Mouse (Mus musculus) olfactory bulb, adult 2 months (tissue): ENCODE data around the gene Pde8a. TPM values are rescaled to one million over a fixed set of nuclear protein-coding genes. Genes with fewer than 3 reads are reported as not detected.
A peak's percentile ranks its signal among the peaks of the same experiment; 100 is the strongest.

ENCODE experiments used
- H3K27ac ChIP-seq: fragments of 200-500 bp; 2 replicates; pipeline ENCODE4 v1.5.1; 2012; ENCODE audit warnings: low read depth, low read length; ENCODE audit not compliant: insufficient read depth
- H3K4me1 ChIP-seq: fragments of 200-500 bp; 2 replicates; pipeline ENCODE4 v1.6.1; 2012; ENCODE audit warnings: low read length; ENCODE audit not compliant: control insufficient read depth, insufficient read depth
- H3K4me3 ChIP-seq: fragments of 200-500 bp; 2 replicates; pipeline ENCODE4 v1.5.1; 2012; ENCODE audit warnings: mild to moderate bottlenecking, low read depth, low read length, moderate library complexity; ENCODE audit not compliant: insufficient read depth
- CTCF ChIP-seq: fragments of 200-500 bp; IDR thresholded peaks from 2 replicates; pipeline ENCODE4 v1.5.1; 2012; ENCODE audit warnings: low read depth, mild to moderate bottlenecking, low read length, moderate library complexity; ENCODE audit not compliant: insufficient read depth
- POLR2A ChIP-seq: fragments of 200-500 bp; IDR thresholded peaks from 2 replicates; pipeline ENCODE4 v1.6.1; 2012; ENCODE audit warnings: mild to moderate bottlenecking, low read depth, low read length, moderate library complexity; ENCODE audit not compliant: insufficient read depth
- WGBS: fragments of 180-500 bp; shearing (Covaris S2); methylation state at CpG from one replicate; pipeline ENCODE4 v1.1.7; 2018; 5-methylcytosine and 5-hydroxymethylcytosine counted together
- polyA plus RNA-seq: library from polyadenylated mRNA; stranded (reverse); fragments of >200 nt; gene quantifications from 2 replicates; pipeline ENCODE4 v1.2.4, GENCODE M21; 2012; ENCODE audit warnings: low replicate concordance; ENCODE audit not compliant: missing spikeins, insufficient read depth, insufficient read length

Gene Pde8a
- polyA plus RNA-seq, 1 experiment: not detected

DNA sequence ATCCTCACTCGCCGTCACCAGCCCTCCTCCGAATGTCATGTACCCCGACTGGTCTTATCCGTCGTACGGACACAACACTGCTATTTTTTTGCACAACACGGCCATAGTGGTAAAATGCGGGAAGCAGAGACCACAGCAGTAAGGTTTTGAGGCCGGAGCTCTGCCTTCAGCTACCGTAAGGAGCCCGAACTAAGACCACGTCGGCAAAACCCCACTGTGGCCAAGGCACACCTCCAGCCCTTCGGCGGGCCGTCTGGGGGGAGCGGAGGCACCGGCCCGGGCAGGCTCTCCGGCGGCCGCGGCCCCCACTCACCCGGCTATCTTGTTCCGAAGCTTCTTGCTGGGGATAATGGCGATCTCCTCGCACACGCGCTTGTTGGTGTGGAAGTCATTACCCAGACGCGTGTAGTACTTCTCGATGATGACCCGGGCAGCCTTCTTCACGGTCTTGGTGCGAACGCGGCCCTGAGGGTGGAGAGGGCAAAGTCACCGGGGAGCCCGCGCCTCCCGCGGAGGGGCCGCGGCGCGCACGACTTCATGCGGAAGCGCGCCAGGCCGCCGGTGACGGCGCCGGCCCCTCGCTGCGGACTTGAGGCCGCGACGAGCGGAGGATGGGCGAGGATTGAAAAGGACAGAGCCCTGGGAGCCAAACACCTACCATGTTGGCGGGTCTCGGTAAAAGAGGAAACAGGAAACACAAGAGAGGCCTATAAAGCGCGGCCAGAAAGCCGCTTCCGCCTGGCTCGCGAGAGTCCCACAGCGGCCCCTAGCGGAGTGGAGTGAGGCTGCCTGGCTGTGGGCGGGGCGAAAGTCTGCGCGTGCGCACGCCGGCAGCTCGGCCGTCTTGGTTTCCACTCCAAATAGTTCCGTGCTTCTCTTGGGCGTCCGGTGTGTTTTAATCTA is 131.4 kb downstream of the Pde8a start, which contains the start of gene Rps17:
Gene Rps17 (minus strand): TSS at position 711 of the 903 bp plus-strand sequence.
- Histone ChIP-seq H3K4me1 (peaks cover 16% of the 10 kb centered on the region), H3K27ac (peak within 1 kb of the TSS; percentile 63), H3K4me3 (peak within 1 kb of the TSS; percentile 78)
- TF ChIP-seq CTCF (peak; percentile 88), POLR2A (peak; percentile 79)
- WGBS: under 1% methylated on average over 85 of the region's 85 CpGs

DNA sequence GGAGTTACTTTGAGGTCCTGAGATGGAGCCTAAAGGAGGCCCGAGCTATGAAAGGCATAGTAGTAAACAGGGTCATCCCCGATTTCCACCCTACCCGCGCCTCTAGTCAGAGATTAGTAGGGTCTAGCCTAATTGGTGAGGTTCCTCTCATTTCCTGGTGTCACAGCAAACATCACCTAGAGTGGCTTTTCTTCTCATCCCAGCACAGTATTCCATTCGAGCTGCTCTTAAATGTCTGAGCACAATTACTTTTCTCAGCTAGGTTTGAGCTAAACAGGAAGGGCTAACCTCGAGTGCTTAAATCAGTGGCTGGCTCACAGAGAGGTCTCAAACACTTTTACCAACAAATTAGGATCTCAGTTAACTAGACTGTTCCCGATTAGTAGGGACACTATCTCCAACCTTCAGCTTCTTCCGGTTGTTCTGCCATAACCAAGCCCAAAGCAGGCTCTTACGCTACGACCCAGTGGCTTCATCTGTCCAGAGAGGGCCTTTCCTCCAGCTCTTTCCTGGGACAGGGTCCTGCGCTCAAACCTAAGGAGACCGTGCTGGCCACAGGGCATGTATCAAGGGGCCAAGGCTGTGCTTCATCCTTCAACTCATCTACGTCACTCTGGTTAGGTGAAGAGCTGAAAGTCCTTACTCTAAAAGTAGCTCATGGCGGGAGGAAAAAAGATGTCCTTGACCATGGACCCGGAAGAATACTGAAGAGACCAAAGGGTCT is 132.2 kb downstream of the Pde8a start:
- WGBS: 60% methylated on average over 15 of the region's 15 CpGs
- H3K27ac ChIP-seq: no peak overlapping the region
- H3K4me3 ChIP-seq: peak overlapping the region; percentile 35
- H3K4me1 ChIP-seq: peaks cover 16% of the 10 kb centered on the region
- TF ChIP-seq POLR2A: no peak
- no peak for TF ChIP-seq CTCF

GRCm38 (mm10) chr7:81348206-81348605 is 134.8 kb downstream of the Pde8a start:
- 58% methylated on average over 7 of the region's 7 CpGs for WGBS
- H3K4me1 ChIP-seq: peaks cover 9% of the 10 kb centered on the region
- H3K27ac ChIP-seq: no peak overlapping the region
- TF ChIP-seq POLR2A (no peak), CTCF (no peak)
- H3K4me3 ChIP-seq: no peak overlapping the region

GRCm38 (mm10) chr7:81351826-81352225 is 138.4 kb downstream of the Pde8a start:
- no peak for TF ChIP-seq CTCF
- no peak for TF ChIP-seq POLR2A
- Histone ChIP-seq H3K4me1 (no peaks in the 10 kb centered on the region), H3K27ac (no peak overlapping the region), H3K4me3 (no peak overlapping the region)
- 88% methylated on average over 4 of the region's 4 CpGs for WGBS

DNA sequence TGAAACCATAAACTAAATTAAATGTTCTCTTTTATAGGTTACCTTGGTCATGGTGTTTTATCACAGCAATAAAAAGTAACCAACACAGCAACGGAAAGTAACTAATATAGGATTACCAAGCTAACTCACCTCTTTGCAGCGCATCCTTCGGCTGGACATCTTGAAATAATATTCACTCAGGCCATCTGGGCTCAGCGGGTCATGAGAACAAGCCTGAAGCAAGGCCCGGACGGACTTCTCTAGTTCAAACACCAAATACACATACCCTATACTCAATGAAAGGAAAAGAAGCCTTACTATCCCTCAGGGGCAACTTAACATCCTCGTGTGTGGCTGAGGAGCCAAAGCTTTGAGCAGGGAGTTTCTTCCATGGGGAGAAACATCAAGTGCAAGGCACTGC is 142.3 kb downstream of the Pde8a start:
- Histone ChIP-seq H3K4me3 (no peak overlapping the region), H3K27ac (no peak overlapping the region), H3K4me1 (no peaks in the 10 kb centered on the region)
- WGBS: 88% methylated on average over 7 of the region's 7 CpGs
- no peak for TF ChIP-seq CTCF
- TF ChIP-seq POLR2A: no peak

DNA sequence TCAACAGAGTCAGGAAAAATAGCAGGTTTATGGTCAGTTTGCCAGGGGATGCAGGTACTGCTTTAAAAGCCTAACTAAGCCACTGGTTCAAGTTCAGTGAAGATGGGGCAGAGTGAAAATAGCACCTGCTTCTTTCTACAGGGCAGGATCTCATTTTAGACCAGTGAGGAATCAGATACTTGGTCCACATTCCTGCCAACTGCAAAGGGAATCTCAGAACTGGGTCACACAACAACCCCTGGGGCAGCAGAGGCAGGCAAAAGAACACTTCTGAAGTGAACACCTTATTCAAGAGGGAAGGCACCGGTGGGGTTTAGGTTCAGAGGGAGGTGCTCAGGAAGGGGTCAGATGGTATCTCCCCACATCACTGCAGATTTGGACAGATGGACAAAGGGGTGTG is 143.0 kb downstream of the Pde8a start:
- TF ChIP-seq CTCF: no peak
- TF ChIP-seq POLR2A: no peak
- WGBS: 85% methylated on average over 1 of the region's 1 CpGs
- Histone ChIP-seq H3K4me3 (no peak overlapping the region), H3K4me1 (no peaks in the 10 kb centered on the region), H3K27ac (no peak overlapping the region)

GRCm38 (mm10) chr7:81356975-81357374 is 143.6 kb downstream of the Pde8a start:
- no peaks in the 10 kb centered on the region for H3K4me1 ChIP-seq
- H3K27ac ChIP-seq: no peak overlapping the region
- TF ChIP-seq POLR2A (no peak), CTCF (no peak)
- 87% methylated on average over 7 of the region's 7 CpGs for WGBS
- H3K4me3 ChIP-seq: no peak overlapping the region

DNA sequence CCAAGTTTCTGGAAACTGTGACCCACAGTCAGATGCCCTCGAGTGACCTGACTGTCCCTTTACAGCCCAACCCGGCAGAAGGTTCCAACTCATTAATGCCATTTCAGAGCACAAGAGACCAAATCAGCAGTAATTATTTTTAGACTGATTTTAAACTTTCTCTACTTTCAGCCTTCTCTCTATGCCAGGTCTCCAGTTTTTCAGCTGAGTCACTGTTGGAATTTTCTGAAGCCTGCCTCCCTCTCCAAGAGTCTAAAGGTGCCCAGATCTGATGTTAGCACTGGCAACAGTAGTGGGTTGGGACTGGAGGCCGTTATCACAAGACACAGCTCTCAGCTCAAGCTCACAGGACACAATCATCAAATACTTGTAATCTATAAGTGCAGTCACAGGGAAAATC is 154.6 kb downstream of the Pde8a start:
- no peak overlapping the region for H3K4me3 ChIP-seq
- TF ChIP-seq CTCF: no peak
- TF ChIP-seq POLR2A: no peak
- WGBS: 63% methylated on average over 3 of the region's 3 CpGs
- peaks cover 8% of the 10 kb centered on the region for H3K4me1 ChIP-seq
- H3K27ac ChIP-seq: no peak overlapping the region

- peaks cover 11% of the 10 kb centered on the region for H3K4me1 ChIP-seq
- 0 out of 2 replicates have a peak overlapping the region, but pooled peaks have one; percentile 5 for H3K27ac ChIP-seq
- WGBS: 22% methylated on average over 3 of the region's 3 CpGs
- no peak overlapping the region for H3K4me3 ChIP-seq
- TF ChIP-seq CTCF (no peak), POLR2A (no peak)
Observed at GRCm38 (mm10) chr7:81369724-81370123, 156.3 kb downstream of the Pde8a start.
